Mouse (Mus musculus) urinary bladder, adult 2 months (tissue): ENCODE data around the gene Trmt13. TPM values are rescaled to one million over a fixed set of nuclear protein-coding genes. Genes with fewer than 3 reads are reported as not detected.
A peak's percentile ranks its signal among the peaks of the same experiment; 100 is the strongest.
"Not testable (repeated sequence)": the region's sequence is repeated elsewhere in the genome, so short reads cannot be mapped to it uniquely, and the experiment has no call there.

Experiments
- DNase-seq: peaks from one replicate; pipeline ENCODE4 v3.0.0; 2022; ENCODE audit warnings: low spot score
- polyA plus RNA-seq: library from polyadenylated mRNA; depleted of rRNA; stranded (reverse); fragments of >200 nt; gene quantifications from 2 replicates; pipeline ENCODE4 v1.2.3, GENCODE M21; 2012

Gene Trmt13
- polyA plus RNA-seq, 1 experiment, result 23.2 TPM

DNA sequence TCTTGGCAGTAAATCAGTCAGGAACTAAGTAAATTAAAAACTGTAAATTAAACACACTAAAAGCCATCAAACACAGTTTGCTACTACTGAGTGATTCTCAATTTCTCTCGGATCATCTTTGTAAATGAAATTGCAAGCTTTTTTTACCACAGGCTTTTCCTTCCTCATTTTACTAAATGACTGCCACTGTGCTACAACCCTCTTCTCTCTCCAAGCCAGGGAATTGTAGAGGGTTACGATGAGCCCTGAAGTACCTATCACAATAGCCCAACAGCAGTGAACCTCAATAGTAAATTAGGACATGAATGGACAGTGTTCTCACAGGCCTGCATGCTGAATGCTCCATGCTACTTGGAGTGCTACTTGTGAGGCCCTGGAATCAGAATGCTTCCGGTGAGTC is 19.7 kb upstream of the Trmt13 start:
- DNase-seq, result no peak

DNA sequence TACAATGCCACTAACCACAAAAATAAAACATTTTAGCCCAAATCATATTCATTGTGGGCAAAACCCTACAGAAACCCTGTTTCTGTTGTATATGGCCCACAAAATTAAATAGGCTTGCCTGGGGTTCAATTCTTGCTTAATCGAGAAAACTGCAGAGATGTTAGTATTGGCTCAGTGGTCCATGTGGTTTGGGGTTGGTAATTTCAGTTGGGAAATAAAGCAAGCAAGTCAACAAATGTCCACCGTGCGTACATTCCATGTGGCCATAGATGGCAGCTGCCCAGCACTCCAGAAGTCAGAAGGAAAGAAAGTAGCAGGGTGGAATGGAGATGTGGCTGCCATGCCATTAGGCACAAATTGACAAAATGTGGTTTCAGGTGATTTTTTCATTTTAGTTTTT is 18.6 kb upstream of the Trmt13 start:
- DNase-seq, result no peak

DNA sequence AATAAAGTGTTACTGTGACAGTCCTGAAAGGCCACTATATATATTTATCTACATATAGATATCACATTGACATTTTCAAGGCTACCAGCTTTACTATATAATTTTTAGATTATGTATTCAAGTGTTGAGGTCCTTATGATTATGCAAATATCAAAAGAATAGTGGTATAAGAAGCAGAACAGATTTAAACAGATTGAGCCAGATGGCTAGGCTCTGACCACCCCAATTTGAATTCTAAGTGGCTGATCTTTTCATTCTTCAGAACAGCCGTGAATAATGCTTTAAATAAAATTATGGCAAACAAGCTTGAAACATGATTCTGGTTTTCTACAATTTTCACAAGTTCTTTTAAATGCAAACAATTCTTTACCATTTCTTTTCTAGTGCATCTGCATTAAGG is 17.1 kb upstream of the Trmt13 start:
- no peak for DNase-seq

DNA sequence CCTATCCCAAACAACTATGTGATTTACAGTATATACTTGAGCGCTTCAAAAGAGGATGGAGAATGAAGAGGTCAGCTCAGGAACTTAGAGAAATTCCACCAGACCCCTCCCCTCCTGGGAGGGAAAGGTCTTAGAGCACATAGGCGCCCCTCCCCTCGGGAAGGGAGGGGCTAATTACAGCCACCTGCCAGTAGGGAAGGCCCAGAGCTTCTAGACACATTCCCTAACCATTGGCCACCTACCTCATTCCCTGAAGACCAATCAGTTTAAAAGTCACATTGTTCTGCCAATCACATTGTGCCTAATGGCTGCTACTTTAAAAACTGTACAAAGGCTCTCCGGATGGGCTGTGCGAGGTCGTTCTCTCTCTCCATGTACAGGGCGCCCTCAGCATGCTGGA is 8.3 kb upstream of the Trmt13 start:
- no peak for DNase-seq

DNA sequence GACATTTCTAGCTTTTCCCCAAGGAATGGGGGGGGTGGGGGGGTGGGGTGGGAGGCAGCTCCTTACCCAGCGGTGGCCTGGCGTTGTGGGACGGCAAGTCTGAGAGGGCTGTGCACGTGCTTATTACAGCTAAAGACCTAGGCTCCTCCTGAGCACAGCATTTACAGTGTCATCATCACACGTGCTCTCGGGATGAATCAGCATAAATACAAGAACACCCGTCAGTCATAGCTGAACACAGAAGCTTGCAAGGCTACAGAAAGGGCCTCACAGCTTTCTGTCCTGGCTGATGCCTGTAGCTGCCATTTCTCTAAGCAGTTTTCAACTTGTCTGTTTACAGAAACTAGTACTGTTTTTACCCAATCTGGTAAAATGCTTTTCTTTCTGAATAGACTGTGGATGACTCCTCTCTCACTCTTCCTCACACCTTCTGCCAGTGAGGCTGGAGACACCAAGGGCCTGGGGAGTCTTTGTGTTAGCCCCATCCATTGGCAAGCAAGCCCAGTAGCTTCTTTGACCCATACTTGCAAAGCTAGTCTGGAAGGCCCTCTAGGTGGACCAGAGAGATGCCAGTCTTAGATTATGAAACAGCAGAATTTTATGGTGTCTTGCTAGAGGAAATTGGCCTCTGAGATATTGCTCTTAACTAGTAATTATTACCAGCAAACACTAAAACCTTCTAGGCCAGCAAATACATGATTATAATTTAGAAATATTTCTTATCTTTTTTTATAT is 6.4 kb upstream of the Trmt13 start:
- DNase-seq, result no peak

DNA sequence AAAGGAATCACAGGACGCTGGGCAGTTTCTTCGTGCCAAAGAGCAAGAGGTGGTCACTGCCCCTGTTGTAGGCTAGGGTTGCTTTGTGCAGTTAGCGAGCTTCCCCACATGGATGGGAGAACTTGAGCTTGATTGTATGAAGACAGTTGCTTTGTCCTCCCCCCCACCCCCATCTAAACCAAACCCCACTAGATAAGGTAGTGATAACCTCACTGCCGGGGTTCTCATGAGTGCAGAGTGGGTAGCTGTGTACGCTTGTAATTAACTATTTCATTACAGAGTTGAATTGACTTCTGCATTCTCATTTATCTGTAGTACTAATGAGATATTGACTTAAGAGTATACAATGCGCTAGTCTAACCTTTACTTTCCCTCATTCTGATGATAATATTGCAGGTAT is 4.5 kb upstream of the Trmt13 start:
- DNase-seq, result no peak

DNA sequence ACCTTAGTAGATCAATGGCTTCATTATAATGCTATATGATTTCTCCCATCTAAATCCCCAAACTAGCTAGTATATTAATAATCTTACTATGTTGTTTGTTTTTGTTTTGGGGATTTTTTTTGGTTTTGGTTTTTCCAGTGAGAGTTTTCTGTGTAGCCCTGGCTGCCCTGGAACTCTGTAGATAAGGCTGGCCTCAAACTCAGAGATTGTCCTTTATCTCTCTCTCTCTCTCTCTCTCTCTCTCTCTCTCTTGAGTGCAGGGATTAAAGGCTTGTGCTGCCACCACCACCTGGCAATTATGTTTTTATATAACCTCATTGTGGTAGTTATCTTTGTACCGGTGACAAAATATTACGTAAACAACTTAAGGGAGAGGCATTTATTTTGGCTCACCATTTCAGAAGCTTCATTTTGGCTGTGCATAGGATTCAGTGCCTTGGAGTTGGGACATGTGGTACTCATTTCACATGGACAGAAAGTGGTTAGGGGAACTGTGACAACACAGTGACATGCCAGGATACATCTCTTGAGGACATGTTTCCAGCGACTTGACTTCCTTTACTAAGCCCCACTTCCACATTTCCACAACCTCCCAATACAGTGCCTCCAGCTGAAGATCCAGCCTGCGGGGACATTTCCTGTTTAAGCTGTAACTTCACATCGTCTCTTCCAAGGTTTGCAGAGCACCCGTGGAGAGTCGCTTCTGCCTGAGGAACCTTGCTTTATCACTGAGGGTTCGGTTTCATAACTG is 1.1 kb upstream of the Trmt13 start:
- DNase-seq, result no peak

DNA sequence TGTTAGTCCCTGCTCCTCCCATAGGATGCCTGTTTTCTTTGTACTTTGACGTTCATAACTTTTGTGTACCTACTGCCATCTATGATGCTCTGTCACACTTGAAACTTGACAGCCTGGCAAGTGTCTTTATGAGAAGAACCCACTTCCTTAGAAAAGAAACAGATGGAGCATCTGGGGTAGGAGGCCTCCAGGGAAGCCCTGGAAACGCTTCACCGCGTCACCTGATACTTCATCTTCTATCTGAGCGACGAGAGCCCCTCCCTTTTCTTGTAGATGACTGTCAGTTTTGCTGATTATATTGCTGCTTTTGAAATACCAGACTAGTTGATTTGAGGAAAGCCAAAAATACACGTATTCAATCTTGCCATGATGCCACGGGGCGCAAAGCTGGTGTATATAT is 9.8 kb downstream of the Trmt13 start:
- DNase-seq, result no peak

DNA sequence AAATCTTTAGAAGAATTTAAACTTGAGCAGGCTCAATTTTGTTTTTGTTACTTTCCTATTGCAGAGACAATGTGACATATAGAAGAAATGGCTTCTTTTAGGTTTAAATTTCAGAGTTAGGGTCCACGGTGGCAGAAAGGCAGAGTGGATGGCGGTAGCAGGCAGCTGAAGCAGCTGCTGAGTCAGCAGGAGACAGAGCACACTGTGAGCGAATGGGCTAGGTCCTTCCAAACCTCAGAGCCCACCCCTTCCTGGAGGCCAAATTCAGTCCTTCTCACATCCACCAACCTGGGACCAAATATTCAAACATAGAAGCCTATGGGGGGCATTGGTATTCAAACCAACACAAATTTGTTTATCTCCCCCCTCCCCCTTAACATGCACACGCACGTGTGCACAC is 12.6 kb downstream of the Trmt13 start:
- no peak for DNase-seq

DNA sequence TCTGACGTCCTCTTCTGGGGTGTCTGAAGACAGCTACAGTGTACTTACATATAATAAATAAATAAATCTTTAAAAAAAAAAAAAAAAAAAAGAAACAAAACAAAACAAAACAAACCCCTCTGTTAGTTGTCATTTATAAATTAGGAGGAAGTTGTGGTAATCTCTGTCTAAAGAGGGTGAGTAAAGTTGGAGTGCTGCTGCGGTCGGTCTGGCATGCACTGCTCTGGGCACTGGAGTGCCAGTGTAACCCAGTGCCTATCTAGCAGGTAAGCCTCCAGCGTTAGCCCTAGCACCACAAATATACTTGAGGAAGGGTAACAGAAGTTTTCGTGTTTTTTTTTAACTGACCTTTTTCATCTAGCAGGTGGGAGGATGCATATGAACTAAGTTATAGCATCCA is 13.4 kb downstream of the Trmt13 start:
- DNase-seq, result no peak

DNA sequence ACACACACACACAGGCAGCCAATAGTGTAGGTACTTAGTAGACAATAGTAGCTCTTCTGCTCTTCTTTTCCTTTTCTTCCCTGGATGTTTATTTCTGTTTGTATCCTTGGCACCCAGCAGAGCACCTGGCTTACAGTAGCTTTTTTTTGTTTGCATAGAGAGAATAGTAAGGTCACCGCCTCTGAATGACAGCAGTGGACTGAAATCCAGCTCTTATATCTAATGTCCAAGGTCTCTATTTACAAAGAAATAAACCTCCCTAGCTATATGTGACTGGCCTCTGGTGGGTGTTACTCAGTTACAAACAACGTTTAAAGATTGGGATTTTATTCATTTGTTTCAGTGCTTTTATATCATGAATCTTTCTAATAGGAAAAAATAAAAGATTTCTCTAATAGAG is 14.7 kb downstream of the Trmt13 start:
- DNase-seq, result no peak

DNA sequence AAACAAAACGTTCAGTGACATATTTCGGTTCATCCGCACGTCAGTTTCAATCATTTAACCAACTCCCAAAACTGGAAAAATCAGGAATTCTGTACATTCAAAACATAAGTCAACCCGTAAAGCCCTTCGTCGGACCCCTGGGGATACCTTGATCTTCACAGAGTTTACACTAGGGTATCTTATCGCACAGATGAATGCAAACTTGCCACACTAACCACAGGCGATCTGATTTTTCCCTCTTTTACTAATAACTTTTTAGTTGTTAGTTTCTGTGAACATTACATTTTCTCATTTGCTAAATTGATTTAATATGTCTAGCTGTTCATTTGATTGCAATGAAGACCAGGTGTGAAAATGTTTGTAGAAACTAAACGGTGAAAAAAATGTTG is 18.8 kb downstream of the Trmt13 start:
- DNase-seq, result no peak

DNA sequence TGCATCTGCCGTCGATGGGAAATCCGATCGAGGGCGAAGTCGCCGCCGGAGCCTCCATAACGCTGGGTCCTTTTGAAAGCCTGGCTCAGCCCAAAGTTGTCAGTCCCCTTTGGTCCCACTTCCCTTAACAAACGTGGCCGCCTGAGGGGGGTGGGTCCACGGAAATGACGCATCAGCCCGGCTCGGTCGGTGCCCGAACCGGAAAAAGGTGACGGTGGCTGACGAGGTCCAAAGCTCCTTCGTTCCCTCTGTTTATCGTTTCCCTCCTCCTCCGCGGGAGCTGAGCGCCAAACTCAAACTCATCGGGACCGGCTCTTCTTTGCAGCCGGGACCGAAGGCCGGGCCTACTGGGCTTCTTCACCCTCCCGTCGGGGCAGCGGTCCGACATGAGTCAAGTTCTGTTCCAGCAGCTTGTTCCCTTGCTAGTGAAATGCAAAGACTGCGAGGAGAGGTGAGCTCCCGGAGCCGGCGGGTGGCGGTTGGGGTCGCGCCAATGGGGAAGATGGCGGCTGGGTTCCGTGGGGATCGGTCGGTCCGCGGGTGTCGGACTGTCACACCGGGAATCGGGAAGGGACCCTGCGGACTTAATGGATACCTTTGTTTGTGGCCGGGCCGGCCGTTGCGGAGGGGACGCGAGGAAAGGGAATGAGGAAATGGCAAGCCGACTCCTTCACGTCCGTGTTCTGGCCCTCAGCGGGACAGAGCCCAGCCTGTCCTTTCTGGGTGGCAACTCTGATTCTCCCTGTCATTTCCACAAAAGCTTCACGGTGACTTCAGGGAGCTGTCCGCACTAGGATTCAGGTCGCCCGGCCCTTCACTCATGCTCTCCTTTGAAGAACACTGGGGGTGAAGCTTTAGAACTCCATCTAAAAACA is 19.4 kb downstream of the Trmt13 start, which contains the start of gene Sass6:
TSS of gene Sass6 (plus strand) at position 255 of the 875 bp plus-strand sequence.
- peak; percentile 95 for DNase-seq

DNA sequence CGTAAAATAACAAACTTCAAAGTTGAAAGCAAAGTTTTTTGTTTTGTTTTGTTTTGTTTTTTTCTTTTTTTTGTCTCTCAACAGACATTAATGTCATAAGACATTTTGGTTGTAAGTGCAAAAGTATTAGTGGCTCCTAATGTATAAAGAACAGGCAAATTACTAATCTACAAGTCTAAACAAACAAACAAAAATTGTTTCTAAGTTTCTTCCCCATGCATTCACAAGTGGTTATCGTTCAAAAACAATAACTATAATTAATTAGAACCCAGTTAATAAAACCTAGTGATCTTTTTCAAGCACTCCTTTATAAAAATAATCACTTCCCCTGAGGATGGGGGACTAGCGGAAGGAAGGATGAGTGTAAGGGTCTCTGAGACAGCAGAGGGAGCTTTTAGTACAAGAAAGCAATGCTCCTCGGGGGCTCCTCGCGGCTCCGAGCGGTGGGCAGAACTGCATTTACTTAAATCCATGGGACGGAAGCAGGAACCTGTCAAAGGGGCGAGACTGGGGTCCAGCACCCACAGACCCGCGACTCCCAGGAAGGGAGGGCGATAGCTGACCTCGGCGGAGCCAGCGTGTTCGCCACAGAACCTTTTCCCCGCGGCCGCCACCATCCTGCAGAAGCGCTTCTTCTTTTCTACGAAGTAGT is 20.2 kb downstream of the Trmt13 start:
- no peak for DNase-seq

DNA sequence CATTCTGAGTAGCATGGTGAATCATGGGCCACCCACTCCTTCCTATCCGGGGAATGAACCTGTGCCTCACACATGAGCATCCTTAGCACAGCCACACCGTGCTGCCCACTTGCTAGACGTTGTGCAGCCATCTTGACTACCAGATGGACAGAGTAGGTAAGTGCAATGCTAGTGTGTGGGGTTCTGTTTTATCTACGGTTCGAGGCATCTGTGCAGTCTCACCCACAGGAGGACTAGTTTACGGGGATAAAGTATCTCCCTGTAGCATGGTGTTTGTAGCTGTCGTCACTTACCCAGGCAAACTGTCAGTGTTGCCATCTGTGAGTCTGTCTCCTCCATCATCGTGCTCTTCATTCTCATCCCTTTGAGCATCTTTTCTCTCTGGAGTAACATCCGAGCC is 32.2 kb downstream of the Trmt13 start:
- no peak for DNase-seq

DNA sequence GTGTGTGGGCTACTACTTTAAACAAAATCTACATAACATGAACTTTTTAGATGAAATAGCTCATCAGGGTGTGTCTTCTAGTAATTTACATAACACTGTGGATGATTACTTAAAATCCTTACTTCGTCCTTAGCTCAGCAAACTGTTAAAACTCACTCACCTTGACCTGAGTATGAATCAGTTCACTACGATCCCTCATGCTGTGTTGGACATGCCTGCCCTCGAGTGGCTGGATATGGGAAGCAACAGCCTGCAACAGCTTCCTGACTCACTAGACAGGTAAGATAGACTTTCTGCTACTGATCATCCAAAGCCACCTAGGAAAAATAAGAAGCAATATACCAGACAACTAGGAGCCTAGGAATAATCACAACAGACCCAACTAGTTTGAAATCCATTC is 37.1 kb downstream of the Trmt13 start:
- no peak for DNase-seq

DNA sequence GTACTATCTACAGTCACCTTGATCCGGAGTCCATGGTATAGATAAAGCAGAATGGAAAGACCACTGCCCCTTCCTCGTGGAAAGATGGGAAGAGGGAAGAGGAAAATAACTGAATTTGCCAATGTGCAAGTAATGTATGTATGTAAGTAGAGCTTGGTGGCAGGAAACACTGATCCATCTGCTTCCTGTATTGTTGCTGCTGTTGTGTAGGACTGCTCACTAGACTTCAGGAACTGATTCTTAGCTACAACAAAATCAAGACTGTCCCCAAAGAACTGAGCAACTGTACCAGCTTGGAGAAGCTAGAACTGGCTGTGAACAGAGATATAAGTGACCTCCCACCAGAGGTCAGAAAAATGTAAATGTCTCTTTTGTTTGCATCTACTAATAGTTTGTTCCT is 43.8 kb downstream of the Trmt13 start:
- DNase-seq, result no peak

DNA sequence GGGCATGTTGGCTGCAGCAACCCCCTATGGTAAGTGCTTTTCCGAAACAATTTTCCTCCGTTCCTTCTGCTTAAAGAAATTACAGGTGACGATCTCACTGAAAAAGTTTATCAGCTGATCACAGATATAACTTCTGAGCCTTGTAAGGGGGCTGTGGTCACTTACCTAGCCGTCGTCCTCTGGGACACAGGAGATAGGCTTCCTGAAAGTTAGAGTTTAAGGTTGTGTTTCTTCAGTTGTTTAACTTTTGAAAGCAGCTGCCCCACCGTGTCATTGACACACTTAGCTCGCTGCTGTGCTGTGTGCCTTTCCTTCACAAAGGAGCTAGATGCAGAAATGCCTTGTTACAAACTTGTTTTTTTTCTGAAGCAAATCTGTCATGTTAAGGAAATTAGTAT is 51.3 kb downstream of the Trmt13 start:
- DNase-seq, result no peak

DNA sequence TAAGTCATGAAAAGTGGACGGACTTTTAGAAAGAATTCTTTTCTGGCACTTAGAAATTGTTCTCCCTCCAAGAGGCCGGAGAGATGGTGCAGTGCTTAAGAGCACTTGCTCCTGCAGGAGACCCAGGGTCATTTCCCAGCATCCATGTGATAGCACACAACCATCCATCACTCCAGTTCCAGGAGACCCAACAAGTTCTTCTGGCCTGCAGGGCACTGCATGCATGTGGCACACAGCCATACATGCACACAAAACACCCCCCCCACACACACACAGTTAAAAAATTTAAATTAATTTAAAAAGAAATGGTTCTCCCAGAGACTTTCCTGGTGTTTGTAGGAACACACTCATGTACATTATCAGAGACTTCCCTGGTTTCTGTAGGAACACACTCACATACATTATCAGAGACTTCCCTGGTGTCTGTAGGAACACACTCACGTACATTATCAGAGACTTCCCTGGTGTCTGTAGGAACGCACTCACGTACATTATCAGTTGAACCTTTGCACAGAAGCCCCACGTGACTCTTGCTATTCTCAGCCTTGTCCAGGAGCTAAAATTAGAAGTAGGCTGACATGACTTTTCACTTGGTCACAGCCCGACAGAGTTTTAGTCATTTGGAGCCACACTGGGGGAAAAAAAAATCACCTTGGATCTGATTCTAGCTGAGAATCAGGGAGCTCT is 51.8 kb downstream of the Trmt13 start, which contains the start of gene Lrrc39:
TSS of gene Lrrc39 (plus strand) at position 566 of the 687 bp plus-strand sequence.
- no peak for DNase-seq

DNA sequence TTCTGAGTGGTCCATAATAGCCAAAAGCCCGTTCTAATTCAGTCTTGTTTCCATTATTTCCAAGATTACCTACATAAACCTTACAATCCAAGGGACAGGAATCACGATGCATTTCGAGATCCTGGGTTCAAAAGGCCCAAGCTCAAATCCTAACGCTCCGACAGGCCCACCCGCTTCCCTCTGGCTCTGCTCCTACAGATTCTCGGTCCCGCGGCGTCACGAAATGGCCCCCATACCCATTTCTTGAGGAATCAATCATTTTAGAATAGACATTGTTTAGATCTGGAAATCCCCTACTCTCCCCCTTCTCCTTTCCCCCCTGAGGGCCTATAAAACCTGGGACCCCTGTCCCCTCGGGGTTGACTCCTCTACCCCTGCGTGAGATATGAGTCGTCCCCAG is 53.1 kb downstream of the Trmt13 start:
- not testable (repeated sequence) for DNase-seq

DNA sequence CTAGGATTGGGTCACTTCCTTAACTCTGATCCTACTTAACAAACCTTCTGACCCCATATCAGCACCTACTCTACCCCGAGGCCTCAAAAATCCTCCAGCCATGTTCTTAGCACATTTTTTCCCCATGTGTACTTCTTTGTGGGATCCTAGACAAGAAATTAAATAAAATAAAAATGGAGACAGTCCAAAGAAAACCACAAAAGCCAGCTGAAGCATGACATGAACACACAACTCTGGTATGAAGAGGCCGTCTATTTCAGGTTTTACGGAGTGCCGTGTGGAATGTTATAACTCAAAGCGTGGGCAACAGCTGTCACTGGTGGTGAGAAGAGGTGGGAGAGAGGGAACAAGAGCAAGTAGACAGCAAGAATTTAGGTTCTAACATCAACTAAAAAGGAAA is 63.0 kb downstream of the Trmt13 start:
- DNase-seq, result no peak
